In the genomic region with DNA sequence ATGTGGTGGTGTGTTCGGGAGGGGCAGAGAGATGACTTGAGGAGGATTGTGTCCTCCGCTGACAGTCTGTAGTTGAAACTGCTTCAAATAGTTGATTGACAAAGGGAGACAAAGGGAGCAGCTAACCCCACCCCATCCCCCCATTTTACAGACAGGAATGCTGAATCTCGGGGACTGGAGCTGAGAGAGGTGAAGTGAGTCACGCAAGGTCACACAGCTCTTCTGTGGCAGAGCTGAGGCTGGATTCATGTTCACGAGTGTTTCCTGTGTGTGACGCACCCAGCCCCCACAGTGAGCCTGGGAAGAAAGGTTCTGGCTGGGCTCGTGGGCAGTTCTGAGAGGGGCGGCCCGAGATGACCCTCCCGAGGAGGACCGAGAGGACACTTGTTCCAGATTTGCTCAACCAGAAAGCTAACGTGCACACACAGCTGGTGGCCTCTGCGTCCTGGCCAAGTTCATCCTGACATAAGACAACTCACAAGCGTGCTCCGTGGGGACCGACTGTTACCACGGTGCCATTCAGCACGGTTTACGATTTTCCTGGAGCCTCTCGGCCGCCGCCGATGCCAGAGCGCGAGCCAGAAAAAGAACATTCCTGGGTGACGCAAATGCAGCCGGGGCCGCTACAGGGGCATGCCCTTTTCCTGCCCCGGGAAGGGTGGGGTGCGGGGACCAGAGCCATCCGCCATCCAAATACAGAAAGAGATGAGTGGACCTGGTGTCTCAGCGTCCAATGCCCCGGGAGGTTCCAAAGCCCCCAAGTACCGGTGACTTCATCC, we compare ENCODE assay signal across 8 mouse cellular contexts.
DNase-seq lines count a peak whose midpoint lies in the region; ATAC-seq and TF ChIP-seq lines count a peak whose summit lies in the region.

No protein-coding gene starts in this region.

- H3K9me3 ChIP-seq in embryonic facial prominence, embryonic 10.5 days = no peaks in the 10 kb centered on the region
- no peaks in the 10 kb centered on the region for H3K9me3 ChIP-seq in lung, embryonic 14.5 days (ENCODE audit: low read depth, low read length)

- TF ChIP-seq CTCF in kidney, adult 2 months (conservative IDR thresholded peaks at IDR 0.05; ENCODE audit: insufficient read depth, insufficient read length, low read depth, low read length) = no peak
- no peak for TF ChIP-seq CTCF in lung, embryonic 14.5 days (IDR thresholded peaks at IDR 0.05; ENCODE audit: low read depth)

- no peaks in the 10 kb centered on the region for H3K36me3 ChIP-seq in embryonic facial prominence, embryonic 10.5 days (replicated peaks)
- no peaks in the 10 kb centered on the region for H3K36me3 ChIP-seq in kidney, adult 2 months (ENCODE audit: control insufficient read depth, insufficient read depth, low read length)
- H3K36me3 ChIP-seq in lung, embryonic 14.5 days (ENCODE audit: insufficient read depth) = no peaks in the 10 kb centered on the region

- peak overlapping the region; percentile 52 for H3K9ac ChIP-seq in lung, embryonic 14.5 days

- peak overlapping the region; percentile 57 for H3K27ac ChIP-seq in embryonic facial prominence, embryonic 10.5 days (replicated peaks)
- H3K27ac ChIP-seq in kidney, adult 2 months (ENCODE audit: insufficient read depth, low read depth, low read length) = no peak overlapping the region
- H3K27ac ChIP-seq in lung, embryonic 14.5 days (ENCODE audit: low read depth) = peak overlapping the region; percentile 36; the same call in 1 of the 2 replicates

- TF ChIP-seq POLR2A in kidney, adult 2 months (IDR thresholded peaks at IDR 0.05; ENCODE audit: low read depth, low read length) = no peak

- peak; percentile 53 to 61 for DNase-seq in cerebellum, postnatal 14 days
- no peak for DNase-seq in cerebellum, adult 8-10 months
- peak; percentile 56 for DNase-seq in embryonic facial prominence, embryonic 10.5 days (ENCODE audit: low spot score)
- peak; percentile 65 for DNase-seq in heart, adult 8-10 months (ENCODE audit: low spot score)
- DNase-seq in kidney, adult 2 months = peak; percentile 74
- DNase-seq in lung, embryonic 14.5 days = peak; percentile 71
- peak; percentile 16 for DNase-seq in right cerebral cortex, postnatal 25 days
- DNase-seq in thymus, postnatal 4 days = no peak

- H3K4me2 ChIP-seq in lung, embryonic 14.5 days = peak overlapping the region; percentile 72

- peak overlapping the region; percentile 54 for H3K4me3 ChIP-seq in embryonic facial prominence, embryonic 10.5 days
- H3K4me3 ChIP-seq in kidney, adult 2 months (ENCODE audit: insufficient read depth, low read depth, low read length) = peak overlapping the region; percentile 13
- H3K4me3 ChIP-seq in lung, embryonic 14.5 days (ENCODE audit: low read depth, low read length) = peak overlapping the region; percentile 33

- peak; percentile 39 for ATAC-seq in lung, embryonic 14.5 days (ENCODE audit: insufficient read depth)

- WGBS in embryonic facial prominence, embryonic 10.5 days = 19% methylated on average over 34 of the region's 34 CpGs
- WGBS in kidney, adult 2 months = 9% methylated on average over 34 of the region's 34 CpGs
- WGBS in lung, embryonic 14.5 days = 11% methylated on average over 34 of the region's 34 CpGs

- H3K4me1 ChIP-seq in embryonic facial prominence, embryonic 10.5 days = peaks cover 26% of the 10 kb centered on the region
- no peaks in the 10 kb centered on the region for H3K4me1 ChIP-seq in kidney, adult 2 months (ENCODE audit: control insufficient read depth, insufficient read depth, low read length)
- peaks cover 6% of the 10 kb centered on the region; the same call in 1 of the 2 replicates for H3K4me1 ChIP-seq in lung, embryonic 14.5 days (ENCODE audit: insufficient read depth)

- H3K27me3 ChIP-seq in embryonic facial prominence, embryonic 10.5 days (replicated peaks; ENCODE audit: low read depth, poor library complexity, severe bottlenecking) = peaks cover 95% of the 10 kb centered on the region
- no peaks in the 10 kb centered on the region; the same call in 1 of the 2 replicates for H3K27me3 ChIP-seq in kidney, adult 2 months (replicated peaks; ENCODE audit: control insufficient read depth, insufficient read depth, low read length)
- peaks cover 16% of the 10 kb centered on the region for H3K27me3 ChIP-seq in lung, embryonic 14.5 days (ENCODE audit: insufficient read depth, low read length)

Comparison
In these comparisons a context has a peak if more than half of its experiments do, and no peak if none do; other contexts are left out.
1. DNase-seq: peak in cerebellum, postnatal 14 days (2 of 2), embryonic facial prominence, embryonic 10.5 days (single experiment), heart, adult 8-10 months (single experiment), kidney, adult 2 months (single experiment), lung, embryonic 14.5 days (single experiment) and right cerebral cortex, postnatal 25 days (single experiment); none in cerebellum, adult 8-10 months (single experiment) and thymus, postnatal 4 days (single experiment).
2. Peak in every context shown above with its lines, with median percentiles within 50 percentile points of each other: H3K4me3 ChIP-seq.